Mouse (Mus musculus): ENCODE data around the gene Foxs1.

DNA sequence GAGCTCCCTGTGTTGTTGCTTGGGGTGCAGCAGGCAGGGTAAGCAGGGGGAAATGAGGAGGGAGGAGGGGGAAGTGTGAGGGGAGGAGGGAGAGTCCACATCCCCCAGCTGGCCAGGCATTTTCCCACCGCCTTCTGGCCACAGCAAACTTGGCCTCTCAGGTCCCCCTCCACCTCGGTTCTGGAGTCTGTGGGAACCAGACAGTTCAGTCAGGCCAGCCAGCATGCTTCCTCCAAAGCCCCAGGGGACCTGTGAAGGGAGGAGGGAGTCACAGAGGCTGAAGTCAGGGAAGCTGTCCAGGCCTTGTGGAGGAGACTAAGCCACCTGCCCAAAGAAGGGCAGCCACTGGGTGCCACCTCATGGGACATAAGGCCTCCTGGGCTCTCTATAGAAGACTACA is 2.7 kb downstream of the Foxs1 start:
- TF ChIP-seq CTCF (IDR thresholded peaks at IDR 0.05): no peak
- 0 out of 2 replicates have a peak, but pooled peaks have one; percentile 35 for TF ChIP-seq POLR2A (IDR thresholded peaks at IDR 0.05; ENCODE audit: insufficient read depth, low read depth, low read length)
